In the genomic region with DNA sequence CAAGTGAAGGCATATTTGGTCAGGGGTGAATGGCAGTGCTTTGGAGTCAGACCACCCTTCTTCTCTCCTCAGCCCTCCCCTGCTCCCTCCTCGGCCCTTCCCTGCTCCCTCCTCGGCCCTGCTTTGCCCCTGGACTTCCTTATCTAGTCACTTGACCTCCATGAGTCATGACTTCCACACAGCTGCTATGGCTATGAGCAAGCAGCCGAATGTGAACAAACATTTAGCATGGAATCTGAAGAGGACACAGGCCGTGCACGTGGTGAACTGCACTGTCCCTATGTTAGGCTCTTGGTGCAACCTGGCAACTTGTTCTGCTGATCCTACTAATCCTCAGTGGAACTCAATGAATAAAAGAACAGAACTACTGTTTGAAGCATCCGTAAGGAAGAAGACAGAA, we compare ENCODE assay signal across 12 mouse cellular contexts.
"Had no signal": no experiment of that assay in that cellular context is flagged by ENCODE, and none has a peak within 500 bp of the region (broad histone marks: within the 10 kb centered on the region; RNA-seq: fewer than 3 reads in every experiment).

No protein-coding gene starts in this region.

- DNase-seq: kidney, postnatal 10 days; kidney, postnatal 4 days; lung, adult 2 months; lung, postnatal 14 days; thymus, postnatal 4 days had no signal

- H3K4me2 ChIP-seq: liver, embryonic 11.5 days; liver, embryonic 15.5 days; midbrain, embryonic 13.5 days had no signal

- H3K4me3 ChIP-seq: layer of hippocampus, adult 2 months; limb, embryonic 10.5 days; liver, embryonic 15.5 days; midbrain, embryonic 13.5 days had no signal

- H3K27me3 ChIP-seq: liver, embryonic 15.5 days; midbrain, embryonic 13.5 days had no signal

- H3K9ac ChIP-seq: liver, embryonic 15.5 days; midbrain, embryonic 13.5 days had no signal

- H3K9me3 ChIP-seq: limb, embryonic 10.5 days; liver, embryonic 15.5 days; midbrain, embryonic 13.5 days had no signal

- H3K4me1 ChIP-seq: limb, embryonic 10.5 days; liver, embryonic 15.5 days; midbrain, embryonic 13.5 days had no signal

- H3K36me3 ChIP-seq: limb, embryonic 10.5 days; liver, embryonic 15.5 days; midbrain, embryonic 13.5 days had no signal

- H3K27ac ChIP-seq: layer of hippocampus, adult 2 months; limb, embryonic 10.5 days; liver, embryonic 15.5 days; macrophage; midbrain, embryonic 13.5 days; stomach, postnatal 0 days had no signal

- ATAC-seq: midbrain, embryonic 13.5 days had no signal
